Mouse (Mus musculus): ENCODE data around the gene Tmem136.

Tmem136 gene

DNA sequence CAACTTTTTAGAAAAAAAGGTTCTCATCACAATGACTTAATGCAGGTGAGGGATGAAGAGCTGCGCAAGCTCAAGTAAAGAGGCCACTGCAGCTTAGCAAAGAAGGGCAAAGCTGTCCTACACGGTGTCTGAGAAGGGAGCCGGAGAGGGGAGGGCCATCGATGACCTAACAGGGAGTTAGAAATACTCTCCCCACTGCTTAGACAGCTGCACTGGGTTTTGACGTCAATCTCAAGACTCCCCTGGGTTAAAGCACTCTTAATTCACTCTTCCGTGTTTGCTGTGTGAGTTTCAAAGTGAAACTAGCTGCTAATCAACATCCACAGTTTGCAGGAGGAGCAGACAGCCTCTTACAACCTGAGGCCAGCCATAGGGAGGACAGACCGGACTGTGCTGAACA, 40.2 kb downstream of the Tmem136 start:
- no peak for DNase-seq (ENCODE audit: low spot score)

DNA sequence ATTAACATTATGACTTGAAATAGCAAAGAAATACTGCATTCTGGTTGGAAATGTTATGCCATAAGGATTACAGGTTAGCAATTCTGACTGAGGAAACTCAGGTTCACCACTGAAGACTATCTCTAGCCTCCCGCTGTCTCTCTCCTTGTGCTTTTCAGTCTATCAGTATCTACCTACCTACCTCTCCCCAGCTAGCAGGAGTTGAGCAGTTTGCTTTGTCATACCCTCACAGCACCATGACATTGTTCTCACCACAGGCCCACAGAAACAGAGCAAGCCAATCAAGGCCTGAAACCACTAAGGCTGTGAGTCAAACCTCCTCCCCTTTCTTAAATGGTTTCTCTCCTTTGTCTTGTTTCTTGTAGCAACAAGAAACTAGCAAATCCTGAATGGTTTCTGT, 41.8 kb downstream of the Tmem136 start:
- no peak for DNase-seq (ENCODE audit: low spot score)

DNA sequence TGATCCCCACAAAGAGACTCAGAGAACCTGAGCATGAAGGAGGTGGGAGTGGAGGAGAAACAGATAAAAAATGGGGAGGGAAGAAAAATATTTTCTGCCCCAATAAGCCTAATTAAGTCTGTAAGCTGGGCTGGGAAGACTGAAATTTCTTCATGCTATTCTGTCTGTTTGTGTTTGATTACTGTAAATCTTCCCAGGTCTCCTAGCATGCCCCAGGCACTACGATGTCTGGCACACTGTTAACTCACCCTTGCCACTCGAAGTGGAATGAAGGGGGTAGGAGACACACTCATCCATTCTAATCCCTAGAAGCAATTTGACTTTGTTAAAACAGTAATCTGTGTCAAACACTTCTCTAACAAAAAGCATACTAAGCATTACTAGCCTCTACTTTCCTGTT, 44.6 kb downstream of the Tmem136 start:
- no peak for DNase-seq (ENCODE audit: low spot score)

DNA sequence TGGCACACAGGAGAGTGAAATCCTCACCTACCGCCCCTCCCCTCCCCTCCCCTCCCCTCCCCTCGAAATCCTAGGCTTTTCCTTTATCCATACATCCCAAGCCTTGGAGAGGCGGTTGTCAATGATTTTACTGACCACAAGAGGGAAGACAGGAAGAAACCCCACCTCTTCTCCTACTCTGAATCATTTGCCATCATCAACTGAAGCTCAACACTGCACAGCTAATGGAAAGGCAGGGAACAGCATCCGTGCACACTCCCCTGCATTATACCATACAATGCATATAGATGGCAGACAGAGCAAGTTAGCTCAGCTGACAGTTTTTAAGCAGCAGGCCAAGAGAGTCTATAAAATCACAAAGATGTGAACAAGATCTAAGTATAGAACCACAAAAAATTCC, 45.2 kb downstream of the Tmem136 start:
- no peak for DNase-seq (ENCODE audit: low spot score)

DNA sequence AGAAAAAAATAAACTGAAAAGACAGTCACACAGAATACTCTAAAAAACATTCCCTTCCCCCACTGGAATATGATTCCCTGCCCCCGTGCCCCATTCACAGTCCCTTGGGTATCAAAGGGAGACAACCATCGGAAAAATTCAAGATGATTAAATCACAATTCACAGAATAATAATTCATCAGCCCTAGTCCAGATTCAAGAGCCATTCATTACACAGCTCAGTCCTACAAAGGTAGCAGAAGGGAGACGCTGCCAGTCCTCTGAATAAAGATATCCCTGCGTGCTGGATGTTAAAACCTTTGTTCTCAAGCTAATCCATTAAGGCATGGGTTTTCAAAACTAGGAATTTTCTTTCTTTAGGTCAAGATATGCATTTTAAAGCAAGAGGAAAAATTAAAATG, 45.8 kb downstream of the Tmem136 start:
- DNase-seq (ENCODE audit: low spot score) = no peak

GRCm38 (mm10) chr9:43070153-43070552, 46.2 kb downstream of the Tmem136 start:
- no peak for DNase-seq (ENCODE audit: low spot score)

DNA sequence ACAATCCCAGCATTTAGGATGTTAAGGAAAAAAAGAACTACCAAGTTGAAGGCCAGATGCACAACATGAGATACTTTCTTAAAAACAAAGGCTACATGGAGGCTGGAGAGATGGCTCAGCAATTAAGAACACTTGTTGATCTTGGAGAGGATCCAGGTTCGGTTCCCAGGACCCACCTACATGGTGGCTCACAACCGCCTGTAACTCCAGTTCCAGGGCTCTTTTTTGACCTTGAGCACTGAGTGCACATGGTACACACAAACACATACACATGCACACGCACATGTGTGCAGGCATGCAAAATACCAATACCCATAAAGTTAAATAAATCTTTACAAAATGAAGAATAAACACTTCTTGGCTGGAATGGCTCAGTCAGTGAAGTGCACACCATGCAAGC, 48.5 kb downstream of the Tmem136 start:
- no peak for DNase-seq (ENCODE audit: low spot score)

- DNase-seq (ENCODE audit: low spot score) = no peak
Observed at GRCm38 (mm10) chr9:43065231-43065630, 51.1 kb downstream of the Tmem136 start.

DNA sequence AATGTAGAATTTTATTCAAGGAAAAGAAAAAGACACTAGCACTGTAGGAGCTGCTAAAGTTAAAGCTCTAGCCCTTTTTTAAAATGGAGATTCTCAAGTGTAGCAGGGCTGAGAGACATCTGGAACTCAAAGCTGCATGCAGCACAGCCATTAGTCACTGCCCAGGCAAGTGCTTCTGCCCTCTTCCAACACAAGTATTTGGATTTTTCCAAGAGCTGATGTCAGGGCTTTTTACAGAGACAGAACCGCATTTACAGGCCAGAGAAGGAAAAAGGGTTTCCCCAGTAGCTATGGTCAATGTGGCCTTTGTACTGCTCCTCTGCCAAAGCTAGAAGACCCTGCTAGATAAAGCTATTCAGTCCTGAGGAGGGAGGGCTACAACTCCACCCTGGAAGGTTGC, 54.8 kb downstream of the Tmem136 start:
- no peak for DNase-seq (ENCODE audit: low spot score)
